13 mouse cellular contexts compared by ENCODE assay signal in the genomic region with DNA sequence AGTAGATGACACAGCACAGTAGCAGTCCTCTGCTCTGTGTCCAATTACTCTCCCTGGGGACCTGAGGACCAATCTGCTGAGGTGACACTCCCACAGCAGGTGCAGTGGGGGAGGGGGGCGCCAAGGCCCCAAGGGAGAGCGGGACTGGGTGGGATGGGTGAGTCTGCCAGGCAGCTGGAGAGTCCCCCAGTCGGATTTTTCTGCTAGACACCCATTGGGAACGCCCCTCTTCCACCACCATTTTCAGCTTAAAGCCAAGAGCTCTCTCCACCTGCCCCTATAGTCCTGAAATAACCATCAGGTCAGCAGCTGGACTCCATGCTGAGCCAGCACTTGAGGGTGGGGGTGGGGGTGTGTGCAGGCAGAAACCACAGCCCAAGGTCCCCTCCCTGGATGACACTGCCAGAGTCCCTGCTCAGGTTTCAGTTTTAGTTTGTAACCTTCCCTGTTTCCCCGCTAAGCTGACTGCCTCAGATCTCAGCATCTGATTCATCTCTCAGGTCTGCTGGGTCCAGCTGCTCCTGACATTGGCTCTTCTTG.
DNase-seq lines count a peak whose midpoint lies in the region; ATAC-seq and TF ChIP-seq lines count a peak whose summit lies in the region.
"Had no signal": no experiment of that assay in that cellular context is flagged by ENCODE, and none has a peak within 500 bp of the region (broad histone marks: within the 10 kb centered on the region; RNA-seq: fewer than 3 reads in every experiment).

No protein-coding gene starts in this region.

- H3K4me1 ChIP-seq in liver, postnatal 0 days (ENCODE audit: insufficient read depth) = peaks cover 21% of the 10 kb centered on the region
- H3K4me1 ChIP-seq in CH12.LX (ENCODE audit: control insufficient read depth in 1 of 2, insufficient read depth in 2 of 2) = peaks cover 29 to 43% of the 10 kb centered on the region in 2 experiments

- intact Hi-C loops in gastrocnemius, postnatal 14 days (cut with DNase I; ENCODE audit: low total_unique reads) = no loop called here
- intact Hi-C loops in left cerebral cortex, postnatal 10 days (cut with DNase I) = no loop called here

- TF ChIP-seq RAD21 in CH12.LX (IDR thresholded peaks at IDR 0.05; ENCODE audit: low read depth, low read length) = peak; percentile 18

- H3K36me3 ChIP-seq in liver, postnatal 0 days (replicated peaks; ENCODE audit: insufficient read depth, low read length) = no peaks in the 10 kb centered on the region
- no peaks in the 10 kb centered on the region for H3K36me3 ChIP-seq in CH12.LX (replicated peaks in 1 of 2; ENCODE audit: control insufficient read depth in 1 of 2, insufficient read depth in 1 of 2, low read length in 1 of 2)

- H3K27me3 ChIP-seq in liver, postnatal 0 days (ENCODE audit: insufficient read depth, low read length) = no peaks in the 10 kb centered on the region
- H3K27me3 ChIP-seq in CH12.LX (replicated peaks) = peaks cover 12% of the 10 kb centered on the region

- H3K27ac ChIP-seq in liver, postnatal 0 days (ENCODE audit: low read depth) = no peak overlapping the region
- H3K27ac ChIP-seq in CH12.LX (ENCODE audit: insufficient read depth, low read depth) = peak overlapping the region; percentile 95
- H3K27ac ChIP-seq: limb, embryonic 13.5 days had no signal

- no peak for TF ChIP-seq CTCF in liver, postnatal 0 days (IDR thresholded peaks at IDR 0.05; ENCODE audit: low read depth)
- TF ChIP-seq CTCF in CH12.LX (conservative IDR thresholded peaks at IDR 0.05 in 1 of 2, IDR thresholded peaks at IDR 0.05 in 1 of 2; ENCODE audit: low read depth in 2 of 2, low read length in 2 of 2) = no peak

- peak; percentile 30; the same call in 1 of the 2 replicates for ATAC-seq in liver, postnatal 0 days
- peak; percentile 29 for ATAC-seq in megakaryocyte progenitor cell, adult 5-6 weeks (replicated peaks; ENCODE audit: poor library complexity)

- WGBS in liver, postnatal 0 days (ENCODE audit: insufficient replicate concordance) = 53% methylated on average over 5 of the region's 5 CpGs

- no peak for TF ChIP-seq EP300 in liver, postnatal 0 days (IDR thresholded peaks at IDR 0.05; ENCODE audit: low read depth)
- peak; percentile 82 for TF ChIP-seq EP300 in CH12.LX (IDR thresholded peaks at IDR 0.05; ENCODE audit: low read length)

- no peak for TF ChIP-seq POLR2A in CH12.LX (IDR thresholded peaks at IDR 0.05; ENCODE audit: low read depth, low read length)

- peak; percentile 72 for DNase-seq in gastrocnemius, adult 18-20 months (ENCODE audit: low spot score)
- no peak for DNase-seq in gastrocnemius, postnatal 14 days
- DNase-seq in liver, postnatal 0 days = peak; percentile 45
- DNase-seq in liver = no peak
- peak; percentile 96 for DNase-seq in CH12.LX (ENCODE audit: extremely low read depth)
- DNase-seq in cerebellum, adult 11 months = no peak
- no peak for DNase-seq in left cerebral cortex, postnatal 10 days (ENCODE audit: extremely low spot score in 1 of 2, low spot score in 2 of 2)
- DNase-seq: adrenal gland, postnatal 10 days; cerebellum, adult 9-11 months; heart, postnatal 4 days; kidney, postnatal 25 days had no signal

- no peaks in the 10 kb centered on the region for H3K79me2 ChIP-seq in CH12.LX (replicated peaks; ENCODE audit: control insufficient read depth, extremely low read depth, insufficient read depth, poor library complexity, severe bottlenecking)

- in situ Hi-C loops in CH12.LX (cut with MboI; ENCODE audit: low pct_ligation_motif_present, low pct_unique_long_range_greater_than_20kb, low sequenced_read_pairs) = loop anchor here (5.0 kb wide), 1 partner anchor 36 kb away; no protein-coding TSS in a partner anchor

- dilution Hi-C loops in CH12.LX (cut with MboI; ENCODE audit: extremely low pct_ligation_motif_present, extremely low pct_unique_long_range_greater_than_20kb, low sequenced_read_pairs) = no loop called here

- H3K4me2 ChIP-seq in liver, postnatal 0 days (ENCODE audit: low read depth, low read length) = 0 out of 2 replicates have a peak overlapping the region, but pooled peaks have one; percentile 22
- peak overlapping the region; percentile 63 for H3K4me2 ChIP-seq in CH12.LX (ENCODE audit: insufficient read depth, low read depth, poor library complexity, severe bottlenecking)
- H3K4me2 ChIP-seq: limb, embryonic 13.5 days had no signal

- H3K4me3 ChIP-seq in liver, postnatal 0 days (ENCODE audit: low read depth, low read length) = no peak overlapping the region
- H3K4me3 ChIP-seq in CH12.LX (replicated peaks in 1 of 3; ENCODE audit: low read depth in 2 of 3, low read length in 2 of 3, poor library complexity in 1 of 3) = peak overlapping the region in 1 of 3 experiments; percentile 9
- H3K4me3 ChIP-seq: limb, embryonic 13.5 days had no signal

- no peak overlapping the region for H3K9ac ChIP-seq in liver, postnatal 0 days (replicated peaks)
- H3K9ac ChIP-seq in CH12.LX (ENCODE audit: insufficient read depth, low read depth) = no peak overlapping the region
- H3K9ac ChIP-seq: limb, embryonic 13.5 days had no signal

- H3K9me3 ChIP-seq in liver, postnatal 0 days (ENCODE audit: low read length) = peaks cover 4% of the 10 kb centered on the region; the same call in 1 of the 2 replicates
- H3K9me3 ChIP-seq in CH12.LX (replicated peaks; ENCODE audit: low read length) = peaks cover 15% of the 10 kb centered on the region

TF ChIP-seq in CH12.LX, 34 proteins besides CTCF, POLR2A, EP300 and RAD21:
- TF ChIP-seq ZNF384 (IDR thresholded peaks at IDR 0.05; ENCODE audit: low read depth, low read length) = peak; percentile 45
- TF ChIP-seq MAZ (IDR thresholded peaks at IDR 0.05; ENCODE audit: low read depth, low read length) = peak; percentile 93; the same call in 1 of the 2 replicates
- no peak; the same call in 1 of the 2 replicates for TF ChIP-seq MAX (IDR thresholded peaks at IDR 0.05; ENCODE audit: low read length)
- TF ChIP-seq BHLHE40 (IDR thresholded peaks at IDR 0.05; ENCODE audit: low read depth, low read length) = peak; percentile 83
- TF ChIP-seq TCF12 (IDR thresholded peaks at IDR 0.05; ENCODE audit: low read depth, low read length) = peak; percentile 100
- TF ChIP-seq TBP (conservative IDR thresholded peaks at IDR 0.05; ENCODE audit: low read depth, low read length) = no peak
- no peak for TF ChIP-seq NRF1 (IDR thresholded peaks at IDR 0.05; ENCODE audit: low read depth, low read length)
- TF ChIP-seq UBTF (IDR thresholded peaks at IDR 0.05; ENCODE audit: low read depth, low read length) = no peak
- TF ChIP-seq ETS1 (conservative IDR thresholded peaks at IDR 0.05; ENCODE audit: low read depth, low read length) = peak; percentile 99
- TF ChIP-seq SMC3 (IDR thresholded peaks at IDR 0.05; ENCODE audit: low read depth, low read length) = peak; percentile 40
- TF ChIP-seq JUND (conservative IDR thresholded peaks at IDR 0.05; ENCODE audit: low read depth, low read length) = peak; percentile 48; the same call in 1 of the 2 replicates
- TF ChIP-seq CHD1 (IDR thresholded peaks at IDR 0.05; ENCODE audit: low read depth, low read length) = no peak
- peak; percentile 92 for TF ChIP-seq CHD2 (IDR thresholded peaks at IDR 0.05; ENCODE audit: low read length)
- no peak for TF ChIP-seq HCFC1 (IDR thresholded peaks at IDR 0.05; ENCODE audit: low read depth, low read length)
- peak; percentile 72 for TF ChIP-seq MYC (IDR thresholded peaks at IDR 0.05; ENCODE audit: low read depth, low read length)
- TF ChIP-seq PAX5 (IDR thresholded peaks at IDR 0.05; ENCODE audit: low read length) = no peak
- peak; percentile 95; the same call in 1 of the 2 replicates for TF ChIP-seq MEF2A (IDR thresholded peaks at IDR 0.05; ENCODE audit: borderline replicate concordance, low read depth, low read length)
- TF ChIP-seq USF2 (conservative IDR thresholded peaks at IDR 0.05; ENCODE audit: low read depth, low read length) = no peak
- no peak; the same call in 1 of the 2 replicates for TF ChIP-seq ZC3H11A (IDR thresholded peaks at IDR 0.05; ENCODE audit: low read depth, low read length)
- TF ChIP-seq POLR2AphosphoS2 (IDR thresholded peaks at IDR 0.05; ENCODE audit: low read depth, low read length) = no peak
- TF ChIP-seq SIN3A (IDR thresholded peaks at IDR 0.05; ENCODE audit: low read length) = peak; percentile 63; the same call in 1 of the 2 replicates
- peak; percentile 83 for TF ChIP-seq MXI1 (IDR thresholded peaks at IDR 0.05; ENCODE audit: low read depth, low read length)
- TF ChIP-seq KAT2A (IDR thresholded peaks at IDR 0.05; ENCODE audit: insufficient replicate concordance, low read length) = peak; percentile 85; the same call in 1 of the 2 replicates
- TF ChIP-seq NELFE (IDR thresholded peaks at IDR 0.05; ENCODE audit: low read depth, low read length) = no peak
- TF ChIP-seq ZMIZ1 (IDR thresholded peaks at IDR 0.05; ENCODE audit: low read depth, low read length) = no peak
- peak; percentile 95 for TF ChIP-seq IRF4 (IDR thresholded peaks at IDR 0.05; ENCODE audit: low read depth, low read length)
- TF ChIP-seq E2F4 (IDR thresholded peaks at IDR 0.05; ENCODE audit: insufficient replicate concordance, low read depth, low read length) = no peak
- TF ChIP-seq JUN (IDR thresholded peaks at IDR 0.05; ENCODE audit: insufficient read depth, low read depth, low read length) = no peak; the same call in 1 of the 2 replicates
- peak; percentile 90 for TF ChIP-seq RCOR1 (conservative IDR thresholded peaks at IDR 0.05; ENCODE audit: low read depth, low read length)
- no peak for TF ChIP-seq ZKSCAN1 (IDR thresholded peaks at IDR 0.05; ENCODE audit: borderline replicate concordance, low read depth, low read length)
- TF ChIP-seq GABPA (IDR thresholded peaks at IDR 0.05; ENCODE audit: insufficient replicate concordance, low read depth, low read length) = no peak
- no peak for TF ChIP-seq USF1 (IDR thresholded peaks at IDR 0.05; ENCODE audit: low read depth, low read length)
- TF ChIP-seq MAFK (IDR thresholded peaks at IDR 0.05; ENCODE audit: insufficient replicate concordance, low read length) = peak; percentile 99
- peak; percentile 19; the same call in 1 of the 2 replicates for TF ChIP-seq ELF1 (IDR thresholded peaks at IDR 0.05; ENCODE audit: low read depth, low read length)
TF ChIP-seq in CH12.LX: peak in this region for 17.

Comparison
In these comparisons a context has a peak if more than half of its experiments do, and no peak if none do; other contexts are left out.
1. DNase-seq: peak in gastrocnemius, adult 18-20 months (single experiment), liver, postnatal 0 days (single experiment) and CH12.LX (single experiment); none in gastrocnemius, postnatal 14 days (single experiment), liver (single experiment), cerebellum, adult 11 months (single experiment) and left cerebral cortex, postnatal 10 days (0 of 2).